Mouse (Mus musculus): ENCODE data around the gene Atg4d. TPM values are rescaled to one million over a fixed set of nuclear protein-coding genes. Genes with fewer than 3 reads are reported as not detected.

Gene Atg4d
- polyA plus RNA-seq (2017; shearing (Covaris generic)) = 10 to 100 TPM; 57.7 to 70.7 TPM

GRCm38 (mm10) chr9:21265000-21265561, at the start of gene Atg4d:
TSS of gene Atg4d (plus strand) at chr9:21265293.

GRCm38 (mm10) chr9:21238733-21239464, 26.2 kb upstream of the Atg4d start, which contains the start of gene Keap1:
TSS of gene Keap1 (minus strand) at chr9:21239361.

GRCm38 (mm10) chr9:21248326-21248725, 16.8 kb upstream of the Atg4d start, which contains the start of gene S1pr5:
TSS of gene S1pr5 (minus strand) at chr9:21248443.

GRCm38 (mm10) chr9:21287571-21288402, 22.7 kb downstream of the Atg4d start, which contains the start of gene Kri1:
TSS of gene Kri1 (minus strand) at chr9:21287969.

GRCm38 (mm10) chr9:21291022-21291787, 26.1 kb downstream of the Atg4d start, which contains the start of gene Cdkn2d:
TSS of gene Cdkn2d (minus strand) at chr9:21291407.

GRCm38 (mm10) chr9:21312134-21312533, 47.0 kb downstream of the Atg4d start, which contains the start of gene Ap1m2:
TSS of gene Ap1m2 (minus strand) at chr9:21312337.

GRCm38 (mm10) chr9:21320619-21321512, 55.8 kb downstream of the Atg4d start, which contains the start of gene Slc44a2:
TSS of gene Slc44a2 (plus strand) at chr9:21320698.

Other genes with a start within 250 kb of the Atg4d start
- 100 to 1,000 TPM in 1 of 2 experiments, 10 to 100 TPM in 1; 73.2 to 112 TPM for gene Icam1, start 249.3 kb upstream of the Atg4d start, polyA plus RNA-seq (2017; shearing (Covaris generic))
- gene Icam4, start 235.9 kb upstream of the Atg4d start, polyA plus RNA-seq (2017; shearing (Covaris generic)) = 1 to 10 TPM in 1 of 2 experiments, under 1 TPM in 1; 0.45 to 2.7 TPM
- gene Icam5, start 233.2 kb upstream of the Atg4d start, polyA plus RNA-seq (2017; shearing (Covaris generic)) = 1 to 10 TPM; 1.3 to 2.4 TPM
- gene Zglp1, start 198.2 kb upstream of the Atg4d start, polyA plus RNA-seq (2017; shearing (Covaris generic)) = 1 to 10 TPM in 1 of 2 experiments, not detected in 1; 4.0 TPM
- gene Gm49373, start 192.2 kb upstream of the Atg4d start, polyA plus RNA-seq (2017; shearing (Covaris generic)) = under 1 TPM in 1 of 2 experiments, not detected in 1; 0.84 TPM
- gene Fdx1l, start 191.7 kb upstream of the Atg4d start, polyA plus RNA-seq (2017; shearing (Covaris generic)) = 10 to 100 TPM; 41.3 to 42.4 TPM
- 1 to 10 TPM; 1.0 to 2.4 TPM for gene Gm38431, start 173.3 kb upstream of the Atg4d start, polyA plus RNA-seq (2017; shearing (Covaris generic))
- 10 to 100 TPM; 62.9 to 67.1 TPM for gene Raver1, start 173.3 kb upstream of the Atg4d start, polyA plus RNA-seq (2017; shearing (Covaris generic))
- gene Tyk2, start 134.1 kb upstream of the Atg4d start, polyA plus RNA-seq (2017; shearing (Covaris generic)) = 10 to 100 TPM; 61.1 to 70.2 TPM
- 100 to 1,000 TPM; 284 to 382 TPM for gene Cdc37, start 115.3 kb upstream of the Atg4d start, polyA plus RNA-seq (2017; shearing (Covaris generic))
- gene Pde4a, start 99.6 kb upstream of the Atg4d start, polyA plus RNA-seq (2017; shearing (Covaris generic)) = 1 to 10 TPM; 1.1 to 3.1 TPM
- gene Keap1, start 25.9 kb upstream of the Atg4d start, polyA plus RNA-seq (2017; shearing (Covaris generic)) = 10 to 100 TPM; 56.5 to 63.4 TPM
- gene S1pr5, start 16.9 kb upstream of the Atg4d start, polyA plus RNA-seq (2017; shearing (Covaris generic)) = 1 to 10 TPM in 1 of 2 experiments, under 1 TPM in 1; 0.14 to 2.2 TPM
- gene Kri1, start 22.7 kb downstream of the Atg4d start, polyA plus RNA-seq (2017; shearing (Covaris generic)) = 10 to 100 TPM; 26.5 to 29.8 TPM
- 100 to 1,000 TPM in 1 of 2 experiments, 10 to 100 TPM in 1; 93.1 to 135 TPM for gene Cdkn2d, start 26.1 kb downstream of the Atg4d start, polyA plus RNA-seq (2017; shearing (Covaris generic))
- 1 to 10 TPM; 2.3 to 3.0 TPM for gene Ap1m2, start 47.0 kb downstream of the Atg4d start, polyA plus RNA-seq (2017; shearing (Covaris generic))
- gene Slc44a2, start 55.4 kb downstream of the Atg4d start, polyA plus RNA-seq (2017; shearing (Covaris generic)) = 100 to 1,000 TPM; 391 to 483 TPM
- 10 to 100 TPM; 50.0 to 61.5 TPM for gene Ilf3, start 102.6 kb downstream of the Atg4d start, polyA plus RNA-seq (2017; shearing (Covaris generic))
- gene Qtrt1, start 146.5 kb downstream of the Atg4d start, polyA plus RNA-seq (2017; shearing (Covaris generic)) = 10 to 100 TPM; 29.5 to 32.0 TPM
- gene Dnm2, start 159.6 kb downstream of the Atg4d start, polyA plus RNA-seq (2017; shearing (Covaris generic)) = 100 to 1,000 TPM; 196 to 272 TPM
- 1 to 10 TPM; 6.2 to 8.7 TPM for gene Tmed1, start 245.0 kb downstream of the Atg4d start, polyA plus RNA-seq (2017; shearing (Covaris generic))

Measured in inflammation-experienced regulatory T-cells (primary cell).